Mouse (Mus musculus) cerebellum, adult 9-10 months (tissue): ENCODE results near the gene Il4.

Source experiments
- DNase-seq: peaks from one replicate; pipeline ENCODE4 v3.0.0; 2022

Il4 gene

GRCm38 (mm10) chr11:53618619-53619198, at the start of gene Il4:
Il4 (minus strand) TSS chr11:53618669.
- no peak for DNase-seq

GRCm38 (mm10) chr11:53664091-53664490, 45.6 kb upstream of the Il4 start:
- DNase-seq, result no peak

- peak; percentile 6 for DNase-seq
Measured at GRCm38 (mm10) chr11:53662794-53663674, 44.6 kb upstream of the Il4 start.

GRCm38 (mm10) chr11:53657828-53658227, 39.4 kb upstream of the Il4 start:
- DNase-seq, result no peak

GRCm38 (mm10) chr11:53657381-53657780, 38.9 kb upstream of the Il4 start:
- no peak for DNase-seq

GRCm38 (mm10) chr11:53656558-53657202, 38.2 kb upstream of the Il4 start:
- DNase-seq, result no peak

GRCm38 (mm10) chr11:53655043-53655442, 36.6 kb upstream of the Il4 start:
- no peak for DNase-seq

GRCm38 (mm10) chr11:53652427-53652826, 34.0 kb upstream of the Il4 start:
- DNase-seq, result no peak

GRCm38 (mm10) chr11:53651441-53651840, 33.0 kb upstream of the Il4 start:
- DNase-seq, result no peak

- DNase-seq, result no peak
Measured at GRCm38 (mm10) chr11:53644017-53644416, 25.5 kb upstream of the Il4 start.

- DNase-seq, result no peak
Measured at GRCm38 (mm10) chr11:53642744-53643279, 24.3 kb upstream of the Il4 start.

- no peak for DNase-seq
Measured at GRCm38 (mm10) chr11:53637803-53638260, 19.4 kb upstream of the Il4 start.

- DNase-seq, result no peak
Measured at GRCm38 (mm10) chr11:53637046-53637802, 18.8 kb upstream of the Il4 start.

- peak; percentile 17 for DNase-seq
Measured at GRCm38 (mm10) chr11:53636183-53636646, 17.7 kb upstream of the Il4 start.

GRCm38 (mm10) chr11:53635590-53636182, 17.2 kb upstream of the Il4 start:
- DNase-seq, result no peak

GRCm38 (mm10) chr11:53634556-53634955, 16.1 kb upstream of the Il4 start, which contains the start of gene Il13:
Il13 (minus strand) TSS chr11:53634702.
- DNase-seq, result no peak

GRCm38 (mm10) chr11:53633644-53634043, 15.2 kb upstream of the Il4 start:
- DNase-seq, result no peak

GRCm38 (mm10) chr11:53632122-53632733, 13.8 kb upstream of the Il4 start:
- DNase-seq, result no peak

GRCm38 (mm10) chr11:53627859-53628258, 9.4 kb upstream of the Il4 start:
- peak; percentile 86 for DNase-seq

GRCm38 (mm10) chr11:53626802-53627373, 8.4 kb upstream of the Il4 start:
- DNase-seq, result no peak

- no peak for DNase-seq
Measured at GRCm38 (mm10) chr11:53624124-53624523, 5.7 kb upstream of the Il4 start.
